Mouse (Mus musculus): ENCODE measurements at regions not wholly inside any gene's neighbourhood (a gene's known extent, or its start where the extent isn't known, plus 50 kb on each side); places are given as distances from the start of the nearest gene placed in this dataset.

GRCm38 (mm10) chr2:147899236-147899635 lies 147.5 kb downstream of the Foxa2 start:
- no peak for ATAC-seq (ENCODE audit: low FRiP score, low read depth)
- H3K4me2 ChIP-seq (replicated peaks; ENCODE audit: low read depth, low read length, severe bottlenecking): no peak overlapping the region
- H3K27ac ChIP-seq (replicated peaks; ENCODE audit: low read depth, low read length): no peak overlapping the region
- 90% methylated on average over 1 of the region's 1 CpGs for WGBS
- DNase-seq (ENCODE audit: low spot score): no peak
- no peaks in the 10 kb centered on the region for H3K4me1 ChIP-seq (ENCODE audit: control insufficient read depth, insufficient read depth, low read length)
- TF ChIP-seq POLR2A (IDR thresholded peaks at IDR 0.05; ENCODE audit: borderline replicate concordance, extremely low read depth, insufficient read depth, insufficient read length): no peak
- no peaks in the 10 kb centered on the region for H3K36me3 ChIP-seq (ENCODE audit: control insufficient read depth, insufficient read depth, low read length)
- H3K4me3 ChIP-seq (replicated peaks; ENCODE audit: low read length): no peak overlapping the region
- no peaks in the 10 kb centered on the region for H3K9me3 ChIP-seq (ENCODE audit: control insufficient read depth, low read length)
- no peak overlapping the region for H3K9ac ChIP-seq (ENCODE audit: low read depth, low read length, severe bottlenecking)
- no peaks in the 10 kb centered on the region for H3K27me3 ChIP-seq (ENCODE audit: control insufficient read depth, insufficient read depth, low read length)

GRCm38 (mm10) chr2:147895691-147896090 lies 151.1 kb downstream of the Foxa2 start:
- no peaks in the 10 kb centered on the region for H3K4me1 ChIP-seq (ENCODE audit: control insufficient read depth, insufficient read depth, low read length)
- no peak for TF ChIP-seq POLR2A (IDR thresholded peaks at IDR 0.05; ENCODE audit: borderline replicate concordance, extremely low read depth, insufficient read depth, insufficient read length)
- no peak overlapping the region for H3K4me2 ChIP-seq (replicated peaks; ENCODE audit: low read depth, low read length, severe bottlenecking)
- DNase-seq (ENCODE audit: low spot score) (peak; percentile 40), ATAC-seq (ENCODE audit: low FRiP score, low read depth) (no peak)
- no peak overlapping the region for H3K9ac ChIP-seq (ENCODE audit: low read depth, low read length, severe bottlenecking)
- H3K27ac ChIP-seq (replicated peaks; ENCODE audit: low read depth, low read length): no peak overlapping the region
- H3K4me3 ChIP-seq (replicated peaks; ENCODE audit: low read length): no peak overlapping the region
- no peaks in the 10 kb centered on the region for H3K9me3 ChIP-seq (ENCODE audit: control insufficient read depth, low read length)
- H3K27me3 ChIP-seq (ENCODE audit: control insufficient read depth, insufficient read depth, low read length): no peaks in the 10 kb centered on the region
- 0% methylated on average over 1 of the region's 1 CpGs for WGBS
- H3K36me3 ChIP-seq (ENCODE audit: control insufficient read depth, insufficient read depth, low read length): no peaks in the 10 kb centered on the region

GRCm38 (mm10) chr2:147894213-147894612 lies 152.6 kb downstream of the Foxa2 start:
- 80% methylated on average over 1 of the region's 1 CpGs for WGBS
- H3K4me3 ChIP-seq (replicated peaks; ENCODE audit: low read length): no peak overlapping the region
- TF ChIP-seq POLR2A (IDR thresholded peaks at IDR 0.05; ENCODE audit: borderline replicate concordance, extremely low read depth, insufficient read depth, insufficient read length): no peak
- H3K27me3 ChIP-seq (ENCODE audit: control insufficient read depth, insufficient read depth, low read length): no peaks in the 10 kb centered on the region
- no peaks in the 10 kb centered on the region for H3K9me3 ChIP-seq (ENCODE audit: control insufficient read depth, low read length)
- H3K36me3 ChIP-seq (ENCODE audit: control insufficient read depth, insufficient read depth, low read length): no peaks in the 10 kb centered on the region
- no peak for ATAC-seq (ENCODE audit: low FRiP score, low read depth)
- no peak for DNase-seq (ENCODE audit: low spot score)
- no peak overlapping the region for H3K9ac ChIP-seq (ENCODE audit: low read depth, low read length, severe bottlenecking)
- H3K4me2 ChIP-seq (replicated peaks; ENCODE audit: low read depth, low read length, severe bottlenecking): no peak overlapping the region
- H3K27ac ChIP-seq (replicated peaks; ENCODE audit: low read depth, low read length): no peak overlapping the region
- H3K4me1 ChIP-seq (ENCODE audit: control insufficient read depth, insufficient read depth, low read length): no peaks in the 10 kb centered on the region

GRCm38 (mm10) chr2:147886191-147886590 lies 160.6 kb downstream of the Foxa2 start:
- no peak for DNase-seq (ENCODE audit: low spot score)
- no peak for TF ChIP-seq POLR2A (IDR thresholded peaks at IDR 0.05; ENCODE audit: borderline replicate concordance, extremely low read depth, insufficient read depth, insufficient read length)
- Histone ChIP-seq H3K4me2 (replicated peaks; ENCODE audit: low read depth, low read length, severe bottlenecking) (no peak overlapping the region), H3K9me3 (ENCODE audit: control insufficient read depth, low read length) (no peaks in the 10 kb centered on the region), H3K27me3 (ENCODE audit: control insufficient read depth, insufficient read depth, low read length) (no peaks in the 10 kb centered on the region), H3K9ac (ENCODE audit: low read depth, low read length, severe bottlenecking) (no peak overlapping the region), H3K36me3 (ENCODE audit: control insufficient read depth, insufficient read depth, low read length) (no peaks in the 10 kb centered on the region), H3K4me3 (replicated peaks; ENCODE audit: low read length) (no peak overlapping the region), H3K27ac (replicated peaks; ENCODE audit: low read depth, low read length) (no peak overlapping the region), H3K4me1 (ENCODE audit: control insufficient read depth, insufficient read depth, low read length) (no peaks in the 10 kb centered on the region)
- ATAC-seq (ENCODE audit: low FRiP score, low read depth): no peak
- 34% methylated on average over 6 of the region's 6 CpGs for WGBS

GRCm38 (mm10) chr2:147877907-147878306 lies 168.9 kb downstream of the Foxa2 start:
- no peak for ATAC-seq (ENCODE audit: low FRiP score, low read depth)
- Histone ChIP-seq H3K4me2 (replicated peaks; ENCODE audit: low read depth, low read length, severe bottlenecking) (no peak overlapping the region), H3K4me3 (replicated peaks; ENCODE audit: low read length) (no peak overlapping the region), H3K27ac (replicated peaks; ENCODE audit: low read depth, low read length) (no peak overlapping the region), H3K9ac (ENCODE audit: low read depth, low read length, severe bottlenecking) (no peak overlapping the region), H3K27me3 (ENCODE audit: control insufficient read depth, insufficient read depth, low read length) (0 out of 2 replicates have a peak, but pooled peaks cover 6% of the 10 kb centered on the region), H3K9me3 (ENCODE audit: control insufficient read depth, low read length) (no peaks in the 10 kb centered on the region), H3K4me1 (ENCODE audit: control insufficient read depth, insufficient read depth, low read length) (peaks cover 6% of the 10 kb centered on the region), H3K36me3 (ENCODE audit: control insufficient read depth, insufficient read depth, low read length) (no peaks in the 10 kb centered on the region)
- no peak for DNase-seq (ENCODE audit: low spot score)
- TF ChIP-seq POLR2A (IDR thresholded peaks at IDR 0.05; ENCODE audit: borderline replicate concordance, extremely low read depth, insufficient read depth, insufficient read length): no peak
- WGBS: 17% methylated on average over 13 of the region's 13 CpGs

GRCm38 (mm10) chr2:147877543-147877904 lies 169.2 kb downstream of the Foxa2 start:
- no peaks in the 10 kb centered on the region for H3K36me3 ChIP-seq (ENCODE audit: control insufficient read depth, insufficient read depth, low read length)
- DNase-seq (ENCODE audit: low spot score) (no peak), ATAC-seq (ENCODE audit: low FRiP score, low read depth) (no peak)
- no peaks in the 10 kb centered on the region for H3K9me3 ChIP-seq (ENCODE audit: control insufficient read depth, low read length)
- TF ChIP-seq POLR2A (IDR thresholded peaks at IDR 0.05; ENCODE audit: borderline replicate concordance, extremely low read depth, insufficient read depth, insufficient read length): no peak
- H3K27ac ChIP-seq (replicated peaks; ENCODE audit: low read depth, low read length): no peak overlapping the region
- H3K27me3 ChIP-seq (ENCODE audit: control insufficient read depth, insufficient read depth, low read length): 0 out of 2 replicates have a peak, but pooled peaks cover 6% of the 10 kb centered on the region
- 12% methylated on average over 4 of the region's 4 CpGs for WGBS
- H3K4me1 ChIP-seq (ENCODE audit: control insufficient read depth, insufficient read depth, low read length): peaks cover 6% of the 10 kb centered on the region
- H3K9ac ChIP-seq (ENCODE audit: low read depth, low read length, severe bottlenecking): 0 out of 2 replicates have a peak overlapping the region, but pooled peaks have one; percentile 32
- peak overlapping the region; percentile 29 for H3K4me3 ChIP-seq (replicated peaks; ENCODE audit: low read length)
- peak overlapping the region; percentile 43 for H3K4me2 ChIP-seq (replicated peaks; ENCODE audit: low read depth, low read length, severe bottlenecking)

All from limb, embryonic 14.5 days (tissue).